Mouse (Mus musculus) heart, adult 8-10 months (tissue): ENCODE measurements around the gene Kat7. TPM values are rescaled to one million over a fixed set of nuclear protein-coding genes. Genes with fewer than 3 reads are reported as not detected.

Experiments
- DNase-seq: peaks from one replicate; pipeline ENCODE4 v3.0.0; 2022; ENCODE audit warnings: low spot score
- total RNA-seq, 4 experiments: library from RNA; stranded (reverse); gene quantifications; 2 replicates each; pipeline ENCODE4 v1.2.4; 2022

Kat7 gene
- total RNA-seq = 10 to 100 TPM; 27.2 to 37.8 (median 32.3) TPM

- DNase-seq = peak; percentile 99
Measured at GRCm38 (mm10) chr11:95310007-95310647, at the start of gene Kat7. Gene Kat7, minus strand, starts transcription at chr11:95310246.

- no peak for DNase-seq
Measured at GRCm38 (mm10) chr11:95358263-95358662, 48.2 kb upstream of the Kat7 start.

- DNase-seq = no peak
Measured at GRCm38 (mm10) chr11:95356469-95357273, 46.6 kb upstream of the Kat7 start.

GRCm38 (mm10) chr11:95356039-95356438 is 46.0 kb upstream of the Kat7 start:
- DNase-seq = no peak

- no peak for DNase-seq
Measured at GRCm38 (mm10) chr11:95355661-95356011, 45.6 kb upstream of the Kat7 start.

- no peak for DNase-seq
Measured at GRCm38 (mm10) chr11:95354945-95355660, 45.1 kb upstream of the Kat7 start.

GRCm38 (mm10) chr11:95354228-95354944 is 44.3 kb upstream of the Kat7 start:
- DNase-seq = no peak

GRCm38 (mm10) chr11:95353226-95353625 is 43.2 kb upstream of the Kat7 start:
- no peak for DNase-seq

GRCm38 (mm10) chr11:95352686-95353085 is 42.6 kb upstream of the Kat7 start:
- DNase-seq = no peak

- DNase-seq = no peak
Measured at GRCm38 (mm10) chr11:95350960-95351359, 40.9 kb upstream of the Kat7 start.

GRCm38 (mm10) chr11:95350289-95350688 is 40.2 kb upstream of the Kat7 start:
- no peak for DNase-seq

GRCm38 (mm10) chr11:95344181-95344580 is 34.1 kb upstream of the Kat7 start:
- DNase-seq = no peak

- DNase-seq = no peak
Measured at GRCm38 (mm10) chr11:95343180-95343579, 33.1 kb upstream of the Kat7 start.

- no peak for DNase-seq
Measured at GRCm38 (mm10) chr11:95340664-95341063, 30.6 kb upstream of the Kat7 start.

- no peak for DNase-seq
Measured at GRCm38 (mm10) chr11:95340259-95340658, 30.2 kb upstream of the Kat7 start.

GRCm38 (mm10) chr11:95339471-95340021 is 29.5 kb upstream of the Kat7 start:
- no peak for DNase-seq

GRCm38 (mm10) chr11:95337846-95338342 is 27.8 kb upstream of the Kat7 start:
- no peak for DNase-seq

- DNase-seq = peak; percentile 61
Measured at GRCm38 (mm10) chr11:95337129-95337813, 27.2 kb upstream of the Kat7 start.

- peak; percentile 82 for DNase-seq
Measured at GRCm38 (mm10) chr11:95336568-95337128, 26.6 kb upstream of the Kat7 start, which contains the start of gene Fam117a. Gene Fam117a, plus strand, starts transcription at chr11:95337018.

GRCm38 (mm10) chr11:95334448-95335060 is 24.5 kb upstream of the Kat7 start:
- no peak for DNase-seq
